Mouse (Mus musculus): ENCODE measurements around the gene Zfp385c. TPM values are rescaled to one million over a fixed set of nuclear protein-coding genes. Genes with fewer than 3 reads are reported as not detected.

Gene Zfp385c
- polyA plus RNA-seq, 2 experiments, result not detected

- no peak overlapping the region for H3K27ac ChIP-seq
- WGBS (ENCODE audit: insufficient replicate concordance), result 9% methylated on average over 9 of the region's 9 CpGs
- H3K36me3 ChIP-seq (replicated peaks; ENCODE audit: control insufficient read depth, insufficient read depth, low read depth), result peaks cover 3% of the 10 kb centered on the region; the same call in 1 of the 2 replicates
- ATAC-seq (ENCODE audit: insufficient read depth), result peak; percentile 50; the same call in 1 of the 2 replicates
- DNase-seq (ENCODE audit: low read depth in 3 of 3, low spot score in 3 of 3), result peak; percentile 34 to 47 (median 41)
- no peak overlapping the region; the same call in 1 of the 2 replicates for H3K4me2 ChIP-seq (ENCODE audit: low read depth)
- no peak overlapping the region for H3K4me3 ChIP-seq (ENCODE audit: insufficient read depth in 1 of 2, low read depth in 2 of 2, low read length in 2 of 2)
- H3K9ac ChIP-seq (replicated peaks), result no peak overlapping the region
- H3K9me3 ChIP-seq (ENCODE audit: control insufficient read depth, low read length), result no peaks in the 10 kb centered on the region
- peaks cover 5 to 20% of the 10 kb centered on the region in 2 experiments for H3K4me1 ChIP-seq (replicated peaks; ENCODE audit: control insufficient read depth in 2 of 2, insufficient read depth in 2 of 2, low read length in 1 of 2)
- TF ChIP-seq EP300 (IDR thresholded peaks at IDR 0.05; ENCODE audit: low read depth) (no peak), CTCF (IDR thresholded peaks at IDR 0.05; ENCODE audit: low read depth) (peak; percentile 94)
- no peaks in the 10 kb centered on the region for H3K27me3 ChIP-seq (ENCODE audit: control insufficient read depth, insufficient read depth, low read length)
These were observed 65.5 kb downstream of the Zfp385c start for GRCm38 (mm10) chr11:100626701-100627195.

DNA sequence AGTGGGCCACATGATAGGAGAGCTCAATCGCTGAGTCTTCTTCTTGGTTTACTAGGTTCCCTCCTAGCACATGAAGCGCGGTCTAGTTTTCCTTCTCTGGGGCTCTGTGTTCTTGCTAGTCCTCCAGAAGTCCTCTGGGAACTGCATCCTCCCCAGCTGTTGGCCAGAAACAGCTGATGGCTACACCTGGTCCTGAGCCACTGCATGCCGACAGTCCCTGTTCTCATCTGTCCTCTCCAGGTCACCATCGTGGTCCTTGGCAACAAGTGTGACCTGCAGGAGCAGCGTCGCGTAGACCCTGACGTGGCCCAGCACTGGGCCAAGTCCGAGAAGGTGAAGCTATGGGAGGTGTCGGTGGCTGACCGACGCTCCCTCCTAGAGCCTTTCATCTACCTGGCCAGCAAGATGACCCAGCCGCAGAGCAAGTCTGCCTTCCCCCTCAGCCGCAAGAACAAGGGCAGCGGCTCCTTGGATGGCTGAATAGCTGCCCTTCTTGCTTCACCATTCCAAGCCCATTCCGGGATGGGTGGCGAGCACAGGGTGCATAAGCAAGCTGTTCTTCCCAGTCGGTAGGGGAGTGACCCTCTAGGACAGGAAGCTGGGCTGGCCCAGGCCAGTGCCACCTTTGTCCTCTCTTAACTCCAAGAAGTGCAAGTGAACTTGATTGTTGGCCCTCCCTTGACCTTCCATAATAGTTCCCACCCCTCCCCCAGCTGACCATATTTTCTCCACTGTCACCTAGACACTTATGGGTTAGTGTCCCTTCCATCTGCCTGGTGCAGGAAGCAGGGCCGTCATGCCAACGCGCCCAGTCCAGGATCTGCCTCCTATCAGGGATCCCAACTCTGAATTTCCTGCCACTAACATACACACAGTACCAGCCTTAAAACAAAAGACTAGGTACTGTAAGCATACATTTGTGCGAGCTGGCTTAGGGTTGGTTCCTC is 66.2 kb downstream of the Zfp385c start:
- H3K4me1 ChIP-seq (replicated peaks; ENCODE audit: control insufficient read depth in 2 of 2, insufficient read depth in 2 of 2, low read length in 1 of 2), result peaks cover 5 to 20% of the 10 kb centered on the region in 2 experiments
- TF ChIP-seq CTCF (IDR thresholded peaks at IDR 0.05; ENCODE audit: low read depth), result no peak
- TF ChIP-seq EP300 (IDR thresholded peaks at IDR 0.05; ENCODE audit: low read depth), result no peak
- H3K4me3 ChIP-seq (ENCODE audit: insufficient read depth in 1 of 2, low read depth in 2 of 2, low read length in 2 of 2), result no peak overlapping the region
- DNase-seq (ENCODE audit: low read depth in 3 of 3, low spot score in 3 of 3) (no peak), ATAC-seq (ENCODE audit: insufficient read depth) (no peak)
- H3K4me2 ChIP-seq (ENCODE audit: low read depth), result no peak overlapping the region
- no peak overlapping the region for H3K27ac ChIP-seq
- WGBS (ENCODE audit: insufficient replicate concordance), result 86% methylated on average over 23 of the region's 23 CpGs
- H3K9ac ChIP-seq (replicated peaks), result no peak overlapping the region
- no peaks in the 10 kb centered on the region for H3K27me3 ChIP-seq (ENCODE audit: control insufficient read depth, insufficient read depth, low read length)
- peaks cover 3% of the 10 kb centered on the region; the same call in 1 of the 2 replicates for H3K36me3 ChIP-seq (replicated peaks; ENCODE audit: control insufficient read depth, insufficient read depth, low read depth)
- H3K9me3 ChIP-seq (ENCODE audit: control insufficient read depth, low read length), result no peaks in the 10 kb centered on the region

- TF ChIP-seq CTCF (IDR thresholded peaks at IDR 0.05; ENCODE audit: low read depth) (no peak), EP300 (IDR thresholded peaks at IDR 0.05; ENCODE audit: low read depth) (no peak)
- Histone ChIP-seq H3K27ac (no peak overlapping the region), H3K4me3 (ENCODE audit: insufficient read depth in 1 of 2, low read depth in 2 of 2, low read length in 2 of 2) (peak overlapping the region in 1 of 2 experiments; percentile 79; a peak in 2 of 4 replicates), H3K9ac (replicated peaks) (peak overlapping the region; percentile 27; the same call in 1 of the 2 replicates), H3K36me3 (replicated peaks; ENCODE audit: control insufficient read depth, insufficient read depth, low read depth) (peaks cover 3% of the 10 kb centered on the region; the same call in 1 of the 2 replicates), H3K9me3 (ENCODE audit: control insufficient read depth, low read length) (no peaks in the 10 kb centered on the region), H3K4me1 (replicated peaks; ENCODE audit: control insufficient read depth in 2 of 2, insufficient read depth in 2 of 2, low read length in 1 of 2) (peaks cover 9 to 26% of the 10 kb centered on the region in 2 experiments), H3K27me3 (ENCODE audit: control insufficient read depth, insufficient read depth, low read length) (no peaks in the 10 kb centered on the region), H3K4me2 (ENCODE audit: low read depth) (peak overlapping the region; percentile 79)
- 54% methylated on average over 5 of the region's 5 CpGs for WGBS (ENCODE audit: insufficient replicate concordance)
- DNase-seq (ENCODE audit: low read depth in 3 of 3, low spot score in 3 of 3) (peak; percentile 46 to 53 (median 50)), ATAC-seq (ENCODE audit: insufficient read depth) (no peak)
These were observed 68.4 kb downstream of the Zfp385c start for GRCm38 (mm10) chr11:100623867-100624266.

- H3K4me1 ChIP-seq (replicated peaks; ENCODE audit: control insufficient read depth in 2 of 2, insufficient read depth in 2 of 2, low read length in 1 of 2), result peaks cover 10 to 29% of the 10 kb centered on the region in 2 experiments
These were observed 69.5 kb downstream of the Zfp385c start for GRCm38 (mm10) chr11:100622714-100623113.

More at GRCm38 (mm10) chr11:100622714-100623113, 69.5 kb downstream of the Zfp385c start:
- Histone ChIP-seq H3K9me3 (ENCODE audit: control insufficient read depth, low read length) (no peaks in the 10 kb centered on the region), H3K36me3 (replicated peaks; ENCODE audit: control insufficient read depth, insufficient read depth, low read depth) (peaks cover 3% of the 10 kb centered on the region; the same call in 1 of the 2 replicates), H3K27ac (peak overlapping the region; percentile 32), H3K27me3 (ENCODE audit: control insufficient read depth, insufficient read depth, low read length) (no peaks in the 10 kb centered on the region), H3K4me2 (ENCODE audit: low read depth) (peak overlapping the region; percentile 79), H3K9ac (replicated peaks) (peak overlapping the region; percentile 68), H3K4me3 (ENCODE audit: insufficient read depth in 1 of 2, low read depth in 2 of 2, low read length in 2 of 2) (peak overlapping the region; percentile 76 to 79)
- ATAC-seq (ENCODE audit: insufficient read depth) (peak; percentile 75), DNase-seq (ENCODE audit: low read depth in 3 of 3, low spot score in 3 of 3) (peak; percentile 88 to 91 (median 89))
- WGBS (ENCODE audit: insufficient replicate concordance), result under 1% methylated on average over 24 of the region's 24 CpGs
- peak; percentile 47; the same call in 1 of the 2 replicates for TF ChIP-seq EP300 (IDR thresholded peaks at IDR 0.05; ENCODE audit: low read depth)
- TF ChIP-seq CTCF (IDR thresholded peaks at IDR 0.05; ENCODE audit: low read depth), result peak; percentile 97

Measured in liver, embryonic 14.5 days (tissue).